Mouse (Mus musculus): Measurements from ENCODE around the gene Spats2. TPM values are rescaled to one million over a fixed set of nuclear protein-coding genes. Genes with fewer than 3 reads are reported as not detected.

The Spats2 gene
- polyA plus RNA-seq, 1 experiment from 2014 or later: 39.0 TPM

Small RNAs within 50 kb of the gene (microRNA-seq; reads per million reads assigned to microRNA genes)
- gene Mir6960: 1.7 reads per million, percentile 7 among the genes with 10 or more reads in this experiment

Other genes starting within 250 kb of the Spats2 start
- 30.3 and 33.5 TPM in 2 replicates for gene Rhebl1, start 231.4 kb upstream of the Spats2 start, polyA plus RNA-seq (2014; fragmentation: Nextera tagmentation; extraction: Ambion mirVana)
- 0.18 and 0.36 TPM in 2 replicates for gene Dhh, start 227.4 kb upstream of the Spats2 start, polyA plus RNA-seq (2014; fragmentation: Nextera tagmentation; extraction: Ambion mirVana)
- gene Lmbr1l, start 207.7 kb upstream of the Spats2 start, polyA plus RNA-seq (2014; fragmentation: Nextera tagmentation; extraction: Ambion mirVana): 10.9 TPM in 2 replicates
- 1,499 and 1,719 TPM in 2 replicates for gene Tuba1b, start 191.4 kb upstream of the Spats2 start, polyA plus RNA-seq (2014; fragmentation: Nextera tagmentation; extraction: Ambion mirVana)
- not detected in 2 replicates for gene Gm49450, start 172.4 kb upstream of the Spats2 start, polyA plus RNA-seq (2014; fragmentation: Nextera tagmentation; extraction: Ambion mirVana)
- 18,182 and 18,289 TPM in 2 replicates for gene Tuba1a, start 172.2 kb upstream of the Spats2 start, polyA plus RNA-seq (2014; fragmentation: Nextera tagmentation; extraction: Ambion mirVana)
- gene Tuba1c, start 96.0 kb upstream of the Spats2 start, polyA plus RNA-seq (2014; fragmentation: Nextera tagmentation; extraction: Ambion mirVana): 56.7 and 93.1 TPM in 2 replicates
- gene Prph, start 70.7 kb upstream of the Spats2 start, polyA plus RNA-seq (2014; fragmentation: Nextera tagmentation; extraction: Ambion mirVana): 0.84 and 1.0 TPM in 2 replicates
- gene Troap, start 51.3 kb upstream of the Spats2 start, polyA plus RNA-seq (2014; fragmentation: Nextera tagmentation; extraction: Ambion mirVana): 11.0 and 13.6 TPM in 2 replicates
- gene C1ql4, start 38.1 kb upstream of the Spats2 start, polyA plus RNA-seq (2014; fragmentation: Nextera tagmentation; extraction: Ambion mirVana): not detected in 2 replicates
- gene Dnajc22, start 32.7 kb upstream of the Spats2 start, polyA plus RNA-seq (2014; fragmentation: Nextera tagmentation; extraction: Ambion mirVana): 0.14 and 0.36 TPM in 2 replicates
- gene Kcnh3, start 98.9 kb downstream of the Spats2 start, polyA plus RNA-seq (2014; fragmentation: Nextera tagmentation; extraction: Ambion mirVana): 3.3 and 3.6 TPM in 2 replicates
- gene Mcrs1, start 126.0 kb downstream of the Spats2 start, polyA plus RNA-seq (2014; fragmentation: Nextera tagmentation; extraction: Ambion mirVana): 241 and 247 TPM in 2 replicates
- gene Prpf40b, start 169.2 kb downstream of the Spats2 start, polyA plus RNA-seq (2014; fragmentation: Nextera tagmentation; extraction: Ambion mirVana): 57.2 and 81.8 TPM in 2 replicates
- gene Fam186b, start 170.0 kb downstream of the Spats2 start, polyA plus RNA-seq (2014; fragmentation: Nextera tagmentation; extraction: Ambion mirVana): 0.11 and 0.52 TPM in 2 replicates
- gene Fmnl3, start 244.6 kb downstream of the Spats2 start, polyA plus RNA-seq (2014; fragmentation: Nextera tagmentation; extraction: Ambion mirVana): 3.9 and 5.6 TPM in 2 replicates

Data from forebrain, embryonic 14.5 days (tissue).